Mouse (Mus musculus) c-Kit-positive CD71-positive TER-119-positive erythroid progenitor cells, embryonic 14.5 days (primary cell): ENCODE data around the gene Runx3.

Experiments used
- DNase-seq: peaks from one replicate; pipeline ENCODE4 v3.0.0-alpha.2; 2013; ENCODE audit warnings: low spot score

The Runx3 gene

GRCm38 (mm10) chr4:135151111-135151987, 30.9 kb downstream of the Runx3 start:
- DNase-seq, result no peak

- DNase-seq, result no peak
Measured at GRCm38 (mm10) chr4:135151988-135152594, 31.6 kb downstream of the Runx3 start.

- DNase-seq, result no peak
Measured at GRCm38 (mm10) chr4:135152834-135153259, 32.4 kb downstream of the Runx3 start.

GRCm38 (mm10) chr4:135153260-135154088, 33.0 kb downstream of the Runx3 start:
- no peak for DNase-seq

- no peak for DNase-seq
Measured at GRCm38 (mm10) chr4:135154089-135154949, 33.9 kb downstream of the Runx3 start.

GRCm38 (mm10) chr4:135155106-135155800, 34.8 kb downstream of the Runx3 start:
- no peak for DNase-seq

GRCm38 (mm10) chr4:135155805-135156469, 35.5 kb downstream of the Runx3 start:
- DNase-seq, result no peak

GRCm38 (mm10) chr4:135156531-135156930, 36.1 kb downstream of the Runx3 start:
- no peak for DNase-seq

- DNase-seq, result no peak
Measured at GRCm38 (mm10) chr4:135157329-135157728, 36.9 kb downstream of the Runx3 start.

- no peak for DNase-seq
Measured at GRCm38 (mm10) chr4:135158724-135159409, 38.4 kb downstream of the Runx3 start.

GRCm38 (mm10) chr4:135159663-135160062, 39.2 kb downstream of the Runx3 start:
- no peak for DNase-seq

GRCm38 (mm10) chr4:135160168-135160567, 39.7 kb downstream of the Runx3 start:
- no peak for DNase-seq

GRCm38 (mm10) chr4:135161441-135161840, 41.0 kb downstream of the Runx3 start:
- no peak for DNase-seq

- DNase-seq, result no peak
Measured at GRCm38 (mm10) chr4:135165761-135166160, 45.3 kb downstream of the Runx3 start.

- DNase-seq, result no peak
Measured at GRCm38 (mm10) chr4:135166413-135167225, 46.2 kb downstream of the Runx3 start.

- no peak for DNase-seq
Measured at GRCm38 (mm10) chr4:135167816-135168527, 47.5 kb downstream of the Runx3 start.

GRCm38 (mm10) chr4:135169096-135169495, 48.6 kb downstream of the Runx3 start:
- DNase-seq, result no peak

GRCm38 (mm10) chr4:135169501-135169900, 49.0 kb downstream of the Runx3 start:
- no peak for DNase-seq
